Mouse (Mus musculus): ENCODE measurements around the gene Opalin. TPM values are rescaled to one million over a fixed set of nuclear protein-coding genes. Genes with fewer than 3 reads are reported as not detected.

Gene Opalin
- total RNA-seq, 2 experiments from 2014 or later: 3.8 to 6.9 TPM

- DNase-seq (ENCODE audit: low spot score in 2 of 2): no peak
Observed at GRCm38 (mm10) chr19:41019164-41019675, 57.7 kb downstream of the Opalin start.

DNA sequence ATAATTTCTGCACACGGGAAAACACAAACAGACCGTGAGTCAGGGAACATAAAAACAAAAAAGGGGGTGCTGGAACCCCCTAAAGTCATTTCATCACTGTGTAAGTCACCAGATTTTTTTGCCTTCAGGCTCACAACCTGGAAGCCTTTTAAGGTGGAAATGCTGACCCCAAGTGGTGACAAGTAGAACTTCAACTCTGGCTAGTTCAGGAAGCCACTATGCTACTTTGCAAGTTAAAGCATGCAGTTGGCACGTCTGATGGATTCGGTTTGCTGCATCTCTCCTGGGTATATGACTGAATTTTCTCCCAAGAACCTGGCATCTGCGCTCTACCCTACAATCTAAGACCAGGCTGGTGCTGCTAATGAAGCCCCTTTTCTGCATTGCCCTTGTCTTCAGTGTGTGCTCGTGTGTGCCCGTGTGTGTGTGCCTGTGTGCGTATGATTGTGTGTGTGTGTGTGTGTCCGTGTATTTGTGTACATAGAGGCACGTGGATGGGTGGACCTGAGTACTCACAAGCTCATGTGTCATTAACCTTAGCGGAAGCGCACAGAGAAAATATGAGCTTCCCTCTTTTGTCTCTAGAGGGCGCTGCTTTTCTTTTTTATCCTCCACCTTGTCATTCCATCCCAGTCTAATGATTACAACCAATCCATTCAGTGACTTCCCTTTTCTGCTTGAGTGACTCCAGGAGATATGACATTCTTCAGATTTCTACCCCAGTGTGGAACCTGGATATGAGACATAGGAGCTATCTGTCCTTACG lies 60.8 kb downstream of the Opalin start:
- peak; percentile 67 for DNase-seq (ENCODE audit: low spot score in 2 of 2)

DNA sequence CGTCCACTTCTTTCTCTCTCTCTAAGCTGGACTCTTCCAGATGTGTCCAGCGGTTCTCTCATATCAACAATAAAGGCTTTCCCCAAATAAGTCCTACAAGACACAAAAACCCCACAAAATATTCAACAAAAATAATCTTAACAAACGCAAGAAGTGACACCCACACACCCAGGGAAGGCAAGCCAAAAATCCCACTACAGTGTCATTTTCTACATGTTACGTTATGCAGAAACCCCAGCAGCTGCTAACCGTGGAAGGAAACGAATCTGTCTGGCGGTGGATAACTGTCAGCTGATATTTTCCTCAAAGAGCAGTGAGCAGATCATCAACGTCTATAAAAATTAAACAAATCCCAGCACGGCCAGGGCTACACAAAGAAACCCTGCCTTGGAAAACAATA lies 62.9 kb downstream of the Opalin start:
- DNase-seq (ENCODE audit: low spot score in 2 of 2): no peak

DNA sequence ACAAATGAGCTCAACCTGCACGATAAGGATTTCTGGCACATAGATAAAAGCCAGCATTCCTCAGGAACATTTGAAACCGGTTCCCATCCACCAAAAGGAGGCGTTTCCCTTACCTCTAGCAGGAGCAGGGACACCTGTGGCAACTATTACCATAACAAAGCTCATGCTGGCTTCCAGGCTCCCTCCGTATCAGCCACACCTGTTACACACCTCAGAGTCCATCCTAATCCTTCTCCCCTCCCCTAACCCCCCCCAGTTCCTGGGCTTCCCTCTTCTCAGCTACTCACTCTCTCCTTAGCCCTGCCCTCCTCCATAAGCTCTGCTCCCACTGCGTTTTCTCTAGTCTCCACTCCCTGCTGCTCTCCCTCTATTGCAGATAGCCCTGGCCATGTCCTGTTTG lies 63.3 kb downstream of the Opalin start:
- DNase-seq (ENCODE audit: low spot score in 2 of 2): no peak

Other genes starting within 250 kb of the Opalin start
- gene Ccnj, start 245.8 kb downstream of the Opalin start, total RNA-seq (2021): 1 to 10 TPM; 7.0 to 8.1 TPM
- 1 to 10 TPM; 6.7 to 7.2 TPM for gene Zfp518a, start 182.4 kb downstream of the Opalin start, total RNA-seq (2021)
- gene Blnk, start 82.6 kb downstream of the Opalin start, total RNA-seq (2021): 10 to 100 TPM in 1 of 2 experiments, 1 to 10 TPM in 1; 7.0 to 10.5 TPM
- not detected for gene Dntt, start 47.8 kb downstream of the Opalin start, total RNA-seq (2021)
- under 1 TPM; 0.28 to 0.77 TPM for gene Tll2, start 129.7 kb upstream of the Opalin start, total RNA-seq (2021)
- gene Tm9sf3, start 186.9 kb upstream of the Opalin start, total RNA-seq (2021): 100 to 1,000 TPM; 130 TPM

Measured in left cerebral cortex, adult 18-20 months (tissue).